Mouse (Mus musculus): Measurements from ENCODE around the gene Ube2n.
A peak's percentile ranks its signal among the peaks of the same experiment; 100 is the strongest.

The Ube2n gene

DNA sequence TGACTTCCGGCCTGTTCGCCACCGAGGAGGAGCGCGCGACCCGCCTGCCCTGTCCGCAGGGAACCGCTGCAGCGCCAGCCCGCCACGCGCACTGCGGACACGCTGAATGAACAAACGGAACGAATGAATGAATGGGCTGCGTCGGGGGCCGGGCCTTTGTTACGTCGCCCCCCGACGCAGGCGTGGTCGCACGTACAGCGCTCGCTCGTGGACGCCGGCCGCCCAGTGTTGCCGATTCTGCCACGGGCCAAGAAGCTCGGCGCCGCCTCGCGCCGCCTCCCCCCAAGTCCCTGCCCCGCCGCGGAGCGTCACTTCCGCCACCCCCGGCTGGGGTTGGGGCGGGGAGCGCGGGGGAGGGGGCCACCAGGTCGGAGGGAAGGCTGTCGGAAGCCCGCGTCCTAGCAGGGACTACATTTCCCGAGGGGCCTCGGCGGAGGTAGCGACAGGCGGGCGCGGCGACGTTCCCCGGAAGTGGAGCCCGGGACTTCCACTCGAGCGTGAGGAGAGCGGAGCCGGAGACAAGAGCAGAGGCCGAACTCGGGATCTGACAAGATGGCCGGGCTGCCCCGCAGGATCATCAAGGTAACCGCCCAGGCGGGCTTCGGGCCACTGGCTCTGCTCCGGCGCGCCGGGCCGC lies at the start of gene Ube2n:
Gene Ube2n, plus strand, starts transcription at position 490 of the 637 bp plus-strand sequence.
- peak; percentile 91 to 95 for DNase-seq (ENCODE audit: low read depth in 1 of 2, low spot score in 2 of 2)

DNA sequence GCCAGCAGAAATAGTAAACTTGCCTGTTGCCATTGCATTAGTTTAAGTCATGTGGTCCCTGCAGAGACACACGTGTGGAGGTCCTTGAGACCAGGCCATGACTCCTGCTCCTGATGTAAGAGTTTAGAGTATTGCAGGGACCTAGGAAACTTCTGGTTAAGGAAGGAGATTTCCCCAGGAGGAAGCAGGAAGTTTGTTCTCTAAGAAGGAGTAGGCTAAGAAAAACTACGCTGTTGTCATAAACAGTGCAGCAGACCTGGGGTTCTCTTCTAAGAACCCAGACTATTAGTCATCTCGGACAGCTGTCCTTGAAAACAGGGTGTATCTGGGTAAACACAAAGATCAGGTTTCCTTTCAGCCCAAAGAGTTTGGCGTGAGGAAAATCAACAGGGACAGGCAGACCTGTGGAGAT lies 49.5 kb upstream of the Ube2n start:
- DNase-seq (ENCODE audit: low read depth in 1 of 2, low spot score in 2 of 2): no peak

DNA sequence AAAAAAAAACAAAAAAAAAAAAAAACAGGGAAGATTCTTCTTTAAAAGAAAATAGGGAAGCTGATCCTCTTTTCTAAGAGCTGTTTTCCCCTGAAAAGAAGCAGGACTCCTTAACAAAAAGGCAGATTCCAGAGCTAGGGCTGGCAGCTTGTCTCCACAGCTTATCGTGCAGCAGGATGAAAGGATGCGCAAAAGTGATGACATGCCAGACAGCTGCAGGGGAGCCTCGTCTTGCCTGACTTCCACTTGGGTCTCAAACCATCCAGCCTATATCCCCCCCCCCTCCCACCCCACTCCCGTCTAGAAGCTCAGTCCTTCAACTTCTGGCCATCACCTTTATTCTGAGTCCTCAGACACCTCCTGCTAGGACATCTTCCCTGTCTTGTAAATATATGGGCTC lies 46.1 kb upstream of the Ube2n start:
- no peak for DNase-seq (ENCODE audit: low read depth in 1 of 2, low spot score in 2 of 2)

DNA sequence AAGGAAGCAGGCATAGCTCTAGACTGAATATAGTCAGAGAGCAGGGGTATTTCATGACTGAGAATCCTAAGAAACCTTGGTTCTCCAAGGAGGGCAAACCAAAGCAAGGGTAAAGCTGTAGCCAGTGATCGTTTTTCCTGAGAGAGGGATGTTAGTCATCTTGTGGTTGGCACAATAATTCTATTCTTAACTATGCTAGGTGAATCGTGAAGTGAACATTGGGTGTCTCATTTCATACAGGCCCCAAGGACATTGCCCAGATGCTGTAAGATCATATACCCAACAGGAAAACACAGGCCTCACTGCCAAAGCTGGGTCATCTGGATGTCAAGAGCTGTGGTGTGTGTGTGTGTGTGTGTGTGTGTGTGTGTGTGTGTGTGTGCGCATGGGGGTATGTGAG lies 43.8 kb upstream of the Ube2n start:
- no peak for DNase-seq (ENCODE audit: low read depth in 1 of 2, low spot score in 2 of 2)

DNA sequence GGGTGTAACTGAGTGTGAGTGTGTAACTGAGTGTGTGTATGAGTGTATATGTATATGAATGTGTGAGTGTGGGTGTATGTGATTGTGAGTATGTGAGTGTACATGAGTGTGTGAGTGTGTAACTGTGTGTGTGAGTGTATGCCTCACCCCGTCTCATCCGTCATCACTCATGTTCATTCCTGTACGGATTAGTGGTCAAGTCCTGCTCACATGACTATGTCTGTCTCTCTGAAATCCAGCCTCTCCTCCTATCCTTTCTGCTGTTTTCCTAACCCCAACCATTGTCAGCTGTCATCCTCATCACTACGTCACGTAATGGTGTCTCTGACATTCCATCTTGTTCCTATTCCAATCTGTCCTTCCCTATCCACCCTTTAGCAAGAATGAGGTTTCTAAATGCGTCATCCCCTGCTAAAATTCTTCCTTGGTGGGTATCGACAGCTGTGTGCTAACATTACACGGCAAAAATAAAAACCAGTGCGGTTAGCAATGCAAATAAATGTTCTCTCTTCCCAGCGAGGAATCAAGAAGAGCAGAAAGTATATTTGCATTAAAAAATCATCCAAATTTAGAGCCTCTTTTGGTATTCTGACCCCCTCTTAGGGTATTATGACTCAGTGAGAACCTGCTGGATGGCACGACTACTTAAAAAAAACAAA lies 42.9 kb upstream of the Ube2n start:
- no peak for DNase-seq (ENCODE audit: low read depth in 1 of 2, low spot score in 2 of 2)

DNA sequence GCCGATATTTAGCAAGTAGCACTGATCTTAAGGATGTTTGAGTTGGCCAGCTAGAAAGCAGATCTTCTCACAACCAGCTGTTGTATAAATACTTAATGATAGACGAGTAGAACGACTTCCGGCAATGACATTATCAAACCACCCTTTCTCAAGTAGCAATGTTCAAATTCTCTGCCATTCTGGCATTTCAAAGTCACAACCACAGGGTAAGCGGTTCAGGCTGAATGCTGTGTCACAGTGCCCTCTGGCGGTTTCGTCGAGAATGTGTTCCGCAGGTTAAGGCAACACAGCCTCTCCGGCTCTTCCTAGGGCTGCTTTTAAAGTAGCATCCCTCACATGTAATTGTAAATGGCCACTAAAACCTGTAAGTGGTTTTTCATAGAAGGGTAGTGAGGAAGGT lies 39.0 kb upstream of the Ube2n start:
- DNase-seq (ENCODE audit: low read depth in 1 of 2, low spot score in 2 of 2): peak; percentile 21 to 65

DNA sequence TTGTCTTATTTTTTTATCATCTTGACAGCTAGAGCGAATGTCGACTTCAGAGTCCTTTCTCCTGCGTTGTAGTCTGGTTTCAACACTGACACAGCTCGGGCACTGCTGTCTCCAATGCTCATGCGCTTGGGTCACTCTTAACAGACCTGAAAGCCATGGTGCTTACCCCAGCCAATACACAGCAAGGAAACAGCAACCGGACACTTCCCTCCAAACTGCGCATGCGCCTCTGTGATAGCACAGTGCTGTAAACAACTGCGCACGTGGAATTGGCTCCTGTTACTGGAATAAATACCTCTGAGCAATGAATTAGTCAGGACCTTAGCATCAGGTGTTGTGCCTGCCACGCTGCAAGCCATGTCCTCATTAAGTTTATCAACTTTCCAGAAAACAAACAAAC lies 37.4 kb upstream of the Ube2n start:
- DNase-seq (ENCODE audit: low read depth in 1 of 2, low spot score in 2 of 2): no peak

DNA sequence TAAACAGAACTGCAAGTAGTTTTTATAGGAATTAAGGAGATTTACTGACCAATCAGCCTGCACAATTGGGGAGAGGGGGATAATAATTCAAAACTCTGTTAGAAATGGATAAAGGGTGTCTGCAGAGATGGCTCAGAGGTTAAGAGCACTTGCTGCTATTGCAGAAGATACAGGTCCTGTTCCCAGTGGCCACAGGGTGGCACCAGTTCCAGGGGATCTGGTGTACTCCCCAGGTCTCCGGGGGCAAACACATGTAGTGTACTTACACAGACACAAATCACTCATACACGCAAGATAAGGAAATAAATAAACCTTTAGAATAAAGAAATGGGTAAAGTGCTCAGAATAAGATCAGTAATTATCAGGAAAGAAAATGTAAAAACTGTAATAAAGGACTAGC lies 25.3 kb upstream of the Ube2n start:
- no peak for DNase-seq (ENCODE audit: low read depth in 1 of 2, low spot score in 2 of 2)

DNA sequence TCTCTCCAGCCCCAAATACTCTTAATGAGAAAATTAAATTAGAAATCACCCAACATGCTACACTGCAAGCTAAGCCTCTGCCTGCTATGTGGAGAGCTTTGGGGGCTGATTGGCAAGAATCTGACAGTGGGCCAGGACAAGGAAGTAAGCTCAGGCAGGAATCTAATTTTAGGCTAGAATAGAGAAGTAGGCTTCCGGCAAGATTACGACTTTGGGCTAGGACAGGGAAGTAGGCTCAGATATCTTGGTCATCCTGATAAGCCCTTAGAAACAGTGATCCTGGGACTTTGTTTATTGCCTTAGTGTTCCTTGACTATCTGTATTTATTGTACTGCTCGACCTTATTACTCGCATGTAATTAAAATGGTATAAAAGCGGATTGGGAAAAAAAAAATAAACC lies 20.7 kb upstream of the Ube2n start:
- no peak for DNase-seq (ENCODE audit: low read depth in 1 of 2, low spot score in 2 of 2)

DNA sequence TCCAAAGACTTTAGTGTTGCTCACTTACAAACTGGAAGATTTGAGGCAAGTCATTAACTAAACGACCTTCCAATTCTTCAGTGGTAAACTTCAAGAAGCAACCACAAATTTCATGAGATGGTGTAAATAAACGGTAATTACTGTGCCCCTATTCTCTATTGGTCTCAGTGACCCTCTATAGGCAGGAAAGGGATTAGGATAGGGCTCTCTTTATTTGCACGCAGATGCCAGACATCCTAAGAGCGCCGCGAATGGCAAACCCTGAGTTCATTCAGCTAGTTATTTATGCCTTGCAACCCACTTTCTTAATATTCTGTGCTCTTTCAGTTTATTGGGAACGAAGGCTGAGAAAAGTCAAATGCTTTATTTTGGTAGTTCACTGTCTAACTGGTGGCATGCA lies 13.9 kb upstream of the Ube2n start:
- DNase-seq (ENCODE audit: low read depth in 1 of 2, low spot score in 2 of 2): no peak

DNA sequence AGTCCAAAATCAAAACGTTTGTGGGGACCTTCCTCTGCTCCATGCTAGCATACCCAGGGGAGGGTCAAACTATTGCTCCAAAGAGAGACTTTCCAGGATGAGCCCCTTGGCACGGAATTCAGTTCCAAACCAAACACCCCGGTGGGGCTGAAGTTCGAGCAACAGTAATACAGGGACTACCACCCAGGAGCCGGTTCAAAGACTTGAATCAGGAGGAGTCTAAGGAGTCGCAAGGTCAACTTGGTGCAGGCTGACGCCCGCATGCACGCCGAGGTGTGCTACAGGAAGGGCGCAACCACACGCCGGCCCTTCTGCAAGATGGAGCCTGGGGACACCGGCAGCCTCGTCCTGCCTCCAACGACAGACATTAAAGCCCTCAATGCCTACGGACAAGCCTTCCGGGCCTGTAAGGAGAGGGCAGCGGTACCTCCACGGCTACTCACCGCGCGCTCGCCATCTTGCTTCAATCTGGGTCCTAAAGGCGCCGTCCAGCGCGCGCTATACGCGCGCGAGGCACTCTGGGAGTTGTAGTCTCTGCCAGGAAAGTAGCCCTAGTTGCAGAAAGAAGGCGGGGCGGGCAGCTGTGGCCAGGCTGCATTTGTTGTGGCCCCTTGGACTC lies 13.4 kb upstream of the Ube2n start, which contains the start of gene Mrpl42:
Gene Mrpl42, minus strand, starts transcription at position 478 of the 619 bp plus-strand sequence.
- peak in 1 of 2 experiments; percentile 39 for DNase-seq (ENCODE audit: low read depth in 1 of 2, low spot score in 2 of 2)

DNA sequence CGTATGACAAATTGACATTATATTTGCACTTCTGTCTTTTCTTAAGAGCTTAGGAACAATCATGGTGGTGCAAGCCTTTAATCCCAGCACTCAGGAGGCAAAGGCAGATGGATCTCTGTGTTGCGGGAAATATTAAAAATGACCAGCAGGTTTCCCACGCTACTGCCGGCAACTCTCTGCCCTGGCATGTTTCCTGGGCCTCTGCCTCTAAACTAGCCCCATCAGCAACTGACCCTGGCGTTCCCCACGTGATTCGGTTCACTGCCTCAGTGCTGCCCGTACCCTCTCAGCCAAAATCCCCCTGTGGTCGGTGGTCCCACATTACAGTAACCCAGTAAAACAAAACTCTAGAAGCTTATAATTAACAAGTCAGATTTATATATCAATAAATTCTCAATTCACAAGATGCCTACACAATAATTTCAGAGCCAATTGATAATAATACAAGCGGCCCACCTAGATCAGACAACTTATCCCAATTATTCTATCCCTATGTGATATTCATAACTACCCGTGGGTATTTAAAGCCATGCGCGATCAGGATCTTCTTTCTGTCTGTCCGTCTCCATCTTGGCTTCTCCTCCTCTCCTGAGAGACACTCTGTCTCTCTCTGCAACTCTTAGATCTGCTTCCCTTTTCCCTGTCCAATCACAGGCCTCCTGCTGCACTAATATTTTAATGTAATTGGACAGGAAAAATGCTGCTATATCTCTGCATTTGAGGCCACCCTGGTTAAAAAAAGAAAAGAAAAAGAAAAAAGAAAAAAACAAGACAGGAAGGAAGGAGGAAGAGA lies 11.3 kb upstream of the Ube2n start:
- no peak for DNase-seq (ENCODE audit: low read depth in 1 of 2, low spot score in 2 of 2)

DNA sequence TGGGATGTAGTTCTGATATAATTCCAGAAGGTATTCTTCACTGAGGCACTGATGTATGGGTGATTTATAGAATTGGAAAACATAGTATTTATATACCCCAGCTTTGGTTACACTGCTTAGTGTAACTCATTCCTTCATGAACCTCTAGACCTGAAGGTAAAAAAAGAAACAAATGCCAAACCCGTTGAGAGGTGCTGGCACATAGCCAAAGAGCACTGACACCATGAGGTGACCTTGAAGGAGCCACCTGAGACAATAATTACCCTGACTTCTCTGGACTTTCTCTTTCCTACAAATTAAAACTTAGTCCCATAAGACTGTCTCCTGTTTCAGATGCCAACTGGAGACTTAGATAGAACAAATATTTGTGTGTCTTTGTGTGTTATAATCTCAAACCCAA lies 10.6 kb upstream of the Ube2n start:
- no peak for DNase-seq (ENCODE audit: low read depth in 1 of 2, low spot score in 2 of 2)

DNA sequence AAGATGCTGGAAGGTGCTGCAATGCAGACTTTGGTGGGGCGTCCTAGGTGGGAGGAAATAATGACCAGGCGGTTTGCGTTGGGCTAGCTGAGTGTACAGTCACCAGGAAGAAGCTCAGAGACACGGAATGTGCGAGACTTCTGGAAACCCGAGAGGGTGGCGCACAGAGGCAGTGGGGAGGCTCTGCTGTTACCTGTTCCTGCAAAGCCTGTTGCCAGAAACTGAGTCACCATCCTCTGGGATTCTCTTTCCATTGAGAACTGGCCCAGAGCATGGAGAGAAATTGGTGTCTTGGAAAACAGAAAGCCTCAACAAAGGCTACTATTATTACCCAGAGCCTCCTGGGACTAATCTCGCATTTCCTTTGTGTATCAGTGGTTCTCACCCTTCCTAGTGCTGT lies 6.8 kb upstream of the Ube2n start:
- no peak for DNase-seq (ENCODE audit: low read depth in 1 of 2, low spot score in 2 of 2)

DNA sequence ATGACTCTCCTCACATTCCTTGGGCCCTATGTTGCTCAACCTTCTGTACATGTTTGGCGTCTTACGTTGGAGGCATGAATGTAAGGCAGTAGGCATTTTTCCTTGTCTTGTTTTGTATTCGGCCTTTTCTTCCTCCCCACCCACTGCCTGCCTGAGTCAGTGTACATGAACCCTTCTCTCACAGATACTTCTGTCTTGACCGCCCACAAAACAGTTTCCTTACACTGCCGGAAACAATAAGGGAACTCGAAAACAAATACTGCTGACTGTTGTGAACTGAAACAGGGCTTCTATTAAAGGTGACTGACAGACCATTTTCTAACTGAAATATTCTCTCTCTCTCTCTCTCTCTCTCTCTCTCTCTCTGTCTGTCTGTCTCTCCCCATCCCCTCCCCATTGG lies 6.2 kb upstream of the Ube2n start:
- DNase-seq (ENCODE audit: low read depth in 1 of 2, low spot score in 2 of 2): peak in 1 of 2 experiments; percentile 11

DNA sequence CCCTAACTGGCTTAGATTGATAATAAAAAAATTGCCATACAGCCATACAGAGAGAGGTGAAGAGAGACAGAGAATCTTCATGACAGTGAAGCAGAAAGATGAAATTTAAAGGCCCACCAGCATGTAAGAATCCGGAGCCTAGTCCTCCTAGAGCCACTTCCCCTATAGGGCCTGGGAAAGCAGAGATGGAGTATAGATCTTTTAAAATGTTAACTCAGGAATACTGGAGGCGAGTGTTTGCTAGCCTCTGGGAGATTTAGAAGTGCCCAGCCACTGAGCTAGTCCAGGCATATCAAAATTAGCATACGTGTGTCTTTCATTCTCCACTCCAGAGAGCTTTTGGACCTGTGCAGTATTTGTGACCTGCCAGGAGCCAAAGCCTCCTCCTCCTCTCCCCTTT lies 5.7 kb upstream of the Ube2n start:
- no peak for DNase-seq (ENCODE audit: low read depth in 1 of 2, low spot score in 2 of 2)

DNA sequence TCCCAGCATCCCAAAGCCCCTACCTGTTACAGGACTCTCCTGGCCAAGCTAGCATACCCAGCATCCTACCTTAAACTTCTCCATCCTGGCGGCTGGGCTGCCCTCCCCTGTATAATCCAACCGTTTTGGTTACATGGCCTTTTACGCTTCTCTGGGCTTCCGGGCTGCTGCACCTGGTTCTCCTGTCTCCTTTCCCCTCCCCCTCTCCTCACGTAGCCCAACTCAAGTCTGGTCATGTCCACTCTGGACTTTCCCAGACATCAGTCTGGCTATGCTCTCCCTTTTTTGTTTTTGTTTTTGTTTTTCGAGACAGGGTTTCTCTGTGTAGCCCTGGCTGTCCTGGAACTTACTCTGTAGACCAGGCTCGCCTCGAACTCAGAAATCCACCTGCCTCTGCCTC lies 2.3 kb upstream of the Ube2n start:
- DNase-seq (ENCODE audit: low read depth in 1 of 2, low spot score in 2 of 2): no peak

DNA sequence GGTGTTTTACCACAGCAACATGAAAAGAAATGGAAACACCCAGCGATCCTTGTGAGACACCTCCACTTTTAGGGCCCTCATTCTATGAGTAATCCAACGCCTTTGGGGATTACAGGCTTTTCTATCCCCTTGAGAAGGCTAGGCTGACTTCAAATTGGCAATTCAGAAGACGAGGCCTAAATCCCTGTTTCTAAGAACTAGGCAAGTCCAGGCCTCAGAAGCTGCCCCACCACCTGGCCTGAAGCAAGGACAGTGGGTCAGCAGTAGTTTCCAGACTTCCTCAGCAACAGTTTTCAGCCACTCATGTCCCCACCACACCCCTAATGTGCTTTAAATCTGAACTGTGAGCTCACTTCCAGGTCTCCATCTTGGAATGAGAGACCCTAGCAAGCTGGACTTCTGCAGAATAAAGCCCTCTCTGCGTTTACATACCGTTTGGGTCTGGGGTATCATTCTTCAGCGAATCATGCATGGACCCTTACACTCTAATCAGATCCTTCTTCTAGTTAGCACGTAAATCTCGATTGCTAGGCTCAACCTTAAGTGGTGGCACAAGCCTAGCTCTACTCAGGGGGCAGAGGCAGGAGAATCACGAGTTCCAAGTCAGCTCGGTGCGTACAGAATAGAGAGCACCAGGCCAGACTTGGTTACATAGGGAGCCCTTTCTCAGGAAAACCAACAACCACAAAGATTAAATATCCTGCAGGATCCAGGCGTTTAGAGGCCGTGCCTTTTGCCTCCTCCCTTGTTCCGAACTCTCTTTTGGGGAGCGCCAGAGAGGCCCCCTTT lies 983 bp upstream of the Ube2n start:
- no peak for DNase-seq (ENCODE audit: low read depth in 1 of 2, low spot score in 2 of 2)

DNA sequence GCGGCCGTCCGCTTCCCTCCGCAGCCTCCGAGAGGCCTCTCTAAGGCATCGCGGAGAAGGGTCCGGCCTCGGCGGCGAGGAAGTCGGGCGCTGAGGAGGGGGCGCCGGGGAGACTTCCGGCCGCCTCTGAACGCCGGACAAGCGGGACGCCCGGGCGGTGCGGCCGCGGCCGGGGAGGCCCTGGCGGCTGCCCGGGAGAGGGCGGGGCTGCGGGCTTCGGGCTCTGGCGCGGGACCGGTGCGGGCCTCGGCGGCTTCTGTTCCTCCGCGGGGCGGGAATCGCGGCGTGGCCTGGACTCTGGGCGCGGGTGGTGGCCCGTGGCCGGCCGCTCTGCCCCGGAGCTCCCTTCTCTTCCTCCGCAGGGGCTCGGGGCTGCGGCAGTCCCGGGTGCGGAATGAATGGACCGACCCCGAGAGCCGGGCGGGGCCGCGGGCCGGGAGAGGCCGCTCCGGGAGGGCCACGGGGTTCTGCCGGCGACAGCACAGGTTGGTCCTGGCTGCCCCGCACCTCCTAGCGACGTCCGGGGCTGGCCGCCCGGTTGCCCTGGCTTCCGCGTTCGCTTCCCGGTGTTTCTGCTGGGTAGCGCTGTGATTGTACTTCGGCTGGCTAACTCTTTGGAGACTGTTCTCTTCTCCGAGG lies 467 bp downstream of the Ube2n start:
- peak in 1 of 2 experiments; percentile 22 for DNase-seq (ENCODE audit: low read depth in 1 of 2, low spot score in 2 of 2)

DNA sequence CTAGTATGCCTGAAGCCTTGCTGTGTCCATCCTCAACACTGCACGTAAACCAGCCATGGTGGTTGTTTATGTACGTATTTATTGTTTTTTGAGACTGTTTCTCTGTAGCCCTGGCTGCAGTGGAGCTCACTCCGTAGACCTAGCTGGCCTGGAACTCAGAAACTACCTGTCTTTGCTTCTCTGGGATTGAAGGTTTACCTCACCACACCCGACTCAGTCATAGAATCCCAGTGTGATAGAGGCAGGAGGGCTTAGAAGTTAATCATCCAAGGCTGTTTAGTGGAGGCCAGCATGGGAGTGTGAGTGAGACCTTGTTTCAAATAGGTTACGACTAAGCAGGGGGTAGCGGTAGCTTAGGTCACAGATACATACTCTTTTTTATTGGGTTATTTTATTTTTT lies 2.7 kb downstream of the Ube2n start:
- DNase-seq (ENCODE audit: low read depth in 1 of 2, low spot score in 2 of 2): no peak

Data from monocyte, adult 2 months (primary cell).